Mouse (Mus musculus): ENCODE measurements at regions not wholly inside any gene's neighbourhood (a gene's known extent, or its start where the extent isn't known, plus 50 kb on each side); places are given as distances from the start of the nearest gene placed in this dataset.
A peak's percentile ranks its signal among the peaks of the same experiment; 100 is the strongest.

GRCm38 (mm10) chr12:92285511-92285910 lies 436.6 kb upstream of the Sel1l start:
- no peak overlapping the region for H3K4me2 ChIP-seq
- H3K27ac ChIP-seq = no peak overlapping the region
- ATAC-seq (ENCODE audit: insufficient number of reproducible peaks, insufficient read depth, low FRiP score, low TSS enrichment, low read depth) = no peak
- 90% methylated on average over 5 of the region's 5 CpGs for WGBS
- H3K36me3 ChIP-seq = no peaks in the 10 kb centered on the region
- H3K9ac ChIP-seq = no peak overlapping the region
- H3K9me3 ChIP-seq = no peaks in the 10 kb centered on the region
- no peaks in the 10 kb centered on the region for H3K27me3 ChIP-seq
- no peaks in the 10 kb centered on the region for H3K4me1 ChIP-seq
- no peak overlapping the region for H3K4me3 ChIP-seq

DNA sequence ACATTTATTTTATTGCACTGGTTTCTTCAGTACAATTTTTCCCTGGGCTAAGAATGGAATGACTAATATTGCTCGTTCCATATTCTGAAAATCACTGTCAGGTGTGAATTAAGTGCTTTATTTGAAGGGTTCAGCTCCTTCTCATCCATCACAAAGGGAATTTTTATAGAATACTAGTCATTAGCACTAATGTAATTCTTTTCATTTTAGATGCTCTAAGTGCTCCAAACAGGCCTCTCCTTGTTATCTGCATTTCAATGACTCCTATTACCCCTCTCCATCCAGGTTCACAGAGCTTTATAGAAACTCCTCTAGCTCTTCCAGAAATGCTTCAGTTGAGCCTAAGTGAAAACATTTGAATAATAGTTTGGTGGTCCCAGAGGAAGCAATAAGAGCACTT lies 431.5 kb upstream of the Sel1l start:
- H3K4me3 ChIP-seq = no peak overlapping the region
- no peak overlapping the region for H3K4me2 ChIP-seq
- no peak overlapping the region for H3K9ac ChIP-seq
- 64% methylated on average over 1 of the region's 1 CpGs for WGBS
- no peaks in the 10 kb centered on the region for H3K36me3 ChIP-seq
- H3K27me3 ChIP-seq = no peaks in the 10 kb centered on the region
- no peak overlapping the region for H3K27ac ChIP-seq
- H3K4me1 ChIP-seq = no peaks in the 10 kb centered on the region
- no peaks in the 10 kb centered on the region for H3K9me3 ChIP-seq
- no peak for ATAC-seq (ENCODE audit: insufficient number of reproducible peaks, insufficient read depth, low FRiP score, low TSS enrichment, low read depth)

DNA sequence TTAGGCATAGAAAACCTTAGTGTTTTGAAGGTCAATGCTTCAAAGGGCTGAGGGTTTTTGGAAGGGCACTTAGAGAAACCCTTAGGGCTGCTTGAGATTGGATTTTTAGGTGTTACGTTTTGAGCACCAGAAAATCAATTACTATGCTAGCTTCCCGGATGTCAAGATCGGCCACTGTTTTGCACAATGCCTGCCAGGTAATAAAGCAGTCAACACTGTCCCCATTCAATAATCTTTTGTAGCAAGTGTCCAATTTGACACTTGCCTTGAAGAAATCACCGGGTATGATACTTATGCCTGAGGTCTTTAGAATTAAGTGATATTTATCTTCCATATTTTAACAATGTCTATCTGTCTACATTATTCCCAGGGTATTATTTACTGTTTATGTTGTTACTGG lies 403.0 kb upstream of the Sel1l start:
- no peak overlapping the region for H3K27ac ChIP-seq
- H3K4me1 ChIP-seq = no peaks in the 10 kb centered on the region
- WGBS = 51% methylated on average over 4 of the region's 4 CpGs
- no peak overlapping the region for H3K4me2 ChIP-seq
- no peak for ATAC-seq (ENCODE audit: insufficient number of reproducible peaks, insufficient read depth, low FRiP score, low TSS enrichment, low read depth)
- no peaks in the 10 kb centered on the region for H3K36me3 ChIP-seq
- no peaks in the 10 kb centered on the region for H3K9me3 ChIP-seq
- H3K9ac ChIP-seq = no peak overlapping the region
- H3K4me3 ChIP-seq = no peak overlapping the region
- no peaks in the 10 kb centered on the region for H3K27me3 ChIP-seq

GRCm38 (mm10) chr12:92246790-92247451 lies 398.0 kb upstream of the Sel1l start:
- Histone ChIP-seq H3K9me3 (no peaks in the 10 kb centered on the region), H3K9ac (no peak overlapping the region), H3K36me3 (no peaks in the 10 kb centered on the region), H3K27ac (no peak overlapping the region), H3K4me2 (no peak overlapping the region), H3K4me1 (no peaks in the 10 kb centered on the region), H3K27me3 (no peaks in the 10 kb centered on the region), H3K4me3 (no peak overlapping the region)
- peak; percentile 80 for ATAC-seq (ENCODE audit: insufficient number of reproducible peaks, insufficient read depth, low FRiP score, low TSS enrichment, low read depth)
- 36% methylated on average over 6 of the region's 6 CpGs for WGBS

DNA sequence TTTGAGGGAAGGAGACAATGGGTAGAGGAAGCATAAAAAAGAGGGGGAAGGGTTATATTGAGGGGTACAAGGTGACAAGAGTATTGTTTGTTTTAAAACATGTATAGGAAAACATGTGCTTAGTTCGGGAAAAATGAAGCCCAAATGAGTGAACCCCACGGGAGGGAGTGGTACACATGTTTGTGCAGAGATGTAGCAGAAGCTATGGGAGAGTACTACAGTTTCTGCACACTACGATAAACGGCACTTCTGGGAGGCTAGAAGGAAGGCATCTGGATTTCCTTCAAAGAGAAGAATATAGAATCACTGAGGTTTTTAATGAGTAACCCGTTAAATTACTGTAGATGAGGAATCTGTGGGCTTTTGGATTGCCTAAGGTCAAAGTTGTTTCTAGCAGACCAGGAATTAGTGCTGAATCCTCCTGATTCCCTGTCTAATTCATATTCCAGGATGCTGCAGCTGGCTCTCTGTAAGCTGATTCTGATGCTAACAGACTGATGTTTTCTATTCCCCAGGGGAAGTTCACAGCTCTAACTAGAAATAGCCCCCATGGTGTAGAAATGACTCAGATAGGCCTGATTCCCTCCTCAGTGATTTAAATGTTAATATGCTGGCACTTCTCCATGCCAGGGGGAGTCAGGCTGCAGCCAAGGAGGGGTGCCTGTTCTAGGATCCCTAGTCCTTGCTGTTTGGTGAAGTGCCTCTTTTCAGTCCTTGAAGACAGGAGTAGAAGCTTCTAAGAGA lies 391.2 kb upstream of the Sel1l start:
- H3K27me3 ChIP-seq = no peaks in the 10 kb centered on the region
- no peak overlapping the region for H3K4me3 ChIP-seq
- no peaks in the 10 kb centered on the region for H3K9me3 ChIP-seq
- no peaks in the 10 kb centered on the region for H3K36me3 ChIP-seq
- no peak overlapping the region for H3K27ac ChIP-seq
- 66% methylated on average over 5 of the region's 5 CpGs for WGBS
- no peak overlapping the region for H3K4me2 ChIP-seq
- H3K4me1 ChIP-seq = 0 out of 2 replicates have a peak, but pooled peaks cover 3% of the 10 kb centered on the region
- no peak for ATAC-seq (ENCODE audit: insufficient number of reproducible peaks, insufficient read depth, low FRiP score, low TSS enrichment, low read depth)
- H3K9ac ChIP-seq = no peak overlapping the region

DNA sequence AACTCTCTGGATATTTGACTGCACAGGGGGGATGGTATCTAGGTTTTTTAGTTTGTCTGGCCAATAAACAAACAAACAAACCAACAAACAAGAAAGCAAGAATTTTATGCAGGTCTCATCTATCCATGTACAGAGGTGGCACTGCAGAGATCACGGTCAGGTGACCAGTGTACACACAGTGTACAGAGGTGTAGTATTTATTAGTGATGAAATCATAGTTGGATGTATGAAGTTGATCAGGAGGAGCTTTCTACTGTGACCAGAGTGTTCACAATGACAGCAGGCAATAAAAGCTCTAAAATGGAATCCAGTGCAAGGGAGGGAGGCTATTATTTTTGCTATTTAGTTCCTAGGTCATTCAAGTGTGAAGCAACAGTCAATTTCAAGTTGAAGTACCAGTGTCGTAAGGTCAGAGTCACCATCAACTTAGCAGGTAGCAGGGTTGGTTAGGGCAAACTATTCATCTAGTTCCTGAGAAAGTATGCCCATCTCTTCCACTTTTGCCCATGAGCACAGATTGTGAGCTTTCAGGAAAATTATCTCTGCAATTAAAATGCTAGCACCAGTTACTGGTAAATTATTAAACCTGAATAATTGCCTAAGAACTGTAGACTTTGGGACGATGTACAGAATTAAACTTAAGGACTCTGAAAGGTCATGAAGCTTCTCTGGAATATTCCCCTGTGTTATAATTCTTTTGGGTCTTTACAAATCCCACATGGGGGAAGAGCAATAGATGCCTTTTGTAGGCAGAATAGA lies 384.9 kb upstream of the Sel1l start:
- Histone ChIP-seq H3K4me1 (no peaks in the 10 kb centered on the region), H3K36me3 (no peaks in the 10 kb centered on the region), H3K9me3 (no peaks in the 10 kb centered on the region), H3K4me2 (no peak overlapping the region), H3K27me3 (no peaks in the 10 kb centered on the region), H3K4me3 (no peak overlapping the region), H3K9ac (no peak overlapping the region), H3K27ac (no peak overlapping the region)
- WGBS = 81% methylated on average over 3 of the region's 3 CpGs
- ATAC-seq (ENCODE audit: insufficient number of reproducible peaks, insufficient read depth, low FRiP score, low TSS enrichment, low read depth) = no peak

GRCm38 (mm10) chr12:92228585-92228984 lies 379.6 kb upstream of the Sel1l start:
- H3K9ac ChIP-seq = no peak overlapping the region
- H3K4me2 ChIP-seq = no peak overlapping the region
- H3K4me3 ChIP-seq = no peak overlapping the region
- no peaks in the 10 kb centered on the region for H3K36me3 ChIP-seq
- WGBS = 73% methylated on average over 4 of the region's 4 CpGs
- H3K27ac ChIP-seq = no peak overlapping the region
- H3K9me3 ChIP-seq = no peaks in the 10 kb centered on the region
- H3K4me1 ChIP-seq = no peaks in the 10 kb centered on the region
- no peaks in the 10 kb centered on the region for H3K27me3 ChIP-seq
- no peak for ATAC-seq (ENCODE audit: insufficient number of reproducible peaks, insufficient read depth, low FRiP score, low TSS enrichment, low read depth)

GRCm38 (mm10) chr12:92203351-92203750 lies 354.4 kb upstream of the Sel1l start:
- no peaks in the 10 kb centered on the region for H3K9me3 ChIP-seq
- no peak overlapping the region for H3K4me2 ChIP-seq
- ATAC-seq (ENCODE audit: insufficient number of reproducible peaks, insufficient read depth, low FRiP score, low TSS enrichment, low read depth) = no peak
- H3K4me1 ChIP-seq = no peaks in the 10 kb centered on the region
- no peaks in the 10 kb centered on the region for H3K36me3 ChIP-seq
- no peaks in the 10 kb centered on the region for H3K27me3 ChIP-seq
- no peak overlapping the region for H3K9ac ChIP-seq
- no peak overlapping the region for H3K4me3 ChIP-seq
- H3K27ac ChIP-seq = no peak overlapping the region
- 74% methylated on average over 4 of the region's 4 CpGs for WGBS

GRCm38 (mm10) chr12:92200602-92201001 lies 351.6 kb upstream of the Sel1l start:
- WGBS = 74% methylated on average over 1 of the region's 1 CpGs
- Histone ChIP-seq H3K27me3 (no peaks in the 10 kb centered on the region), H3K4me3 (no peak overlapping the region), H3K36me3 (no peaks in the 10 kb centered on the region), H3K9me3 (no peaks in the 10 kb centered on the region), H3K4me1 (no peaks in the 10 kb centered on the region), H3K9ac (no peak overlapping the region), H3K27ac (no peak overlapping the region), H3K4me2 (no peak overlapping the region)
- ATAC-seq (ENCODE audit: insufficient number of reproducible peaks, insufficient read depth, low FRiP score, low TSS enrichment, low read depth) = no peak

DNA sequence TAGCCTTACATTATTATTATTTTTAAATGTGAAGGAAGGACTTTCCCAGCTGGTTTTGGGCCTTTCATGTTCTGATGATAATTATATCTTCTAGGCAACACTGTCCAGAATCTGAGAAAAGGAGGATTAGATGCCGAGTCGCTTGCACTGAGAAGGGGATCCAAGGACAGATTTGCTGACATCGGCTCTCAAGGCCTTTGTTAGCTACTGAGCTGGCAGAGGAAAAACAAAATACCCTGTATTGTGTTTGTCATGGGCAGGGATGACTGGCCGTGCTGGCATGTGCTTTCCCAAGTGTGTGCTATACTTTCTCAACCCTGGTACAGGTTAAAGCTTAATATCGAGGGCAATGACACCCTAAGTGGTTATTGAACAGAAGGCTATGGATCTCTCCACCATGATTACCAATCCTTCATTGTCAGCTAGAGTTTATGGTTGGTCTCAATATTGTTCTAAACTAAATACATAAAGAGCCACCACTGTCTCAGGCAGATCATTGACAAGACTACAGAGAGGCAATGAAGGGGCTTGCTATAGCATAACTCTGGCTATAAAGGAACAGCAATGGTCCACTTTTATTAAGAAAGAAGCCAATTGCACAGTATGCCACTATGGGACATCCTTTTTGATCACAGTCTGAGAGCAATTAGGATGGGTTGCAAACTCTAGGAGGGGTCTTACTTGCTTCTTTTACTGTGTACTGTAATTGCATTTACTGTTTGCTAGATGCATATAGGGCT lies 350.0 kb upstream of the Sel1l start:
- Histone ChIP-seq H3K4me2 (no peak overlapping the region), H3K4me3 (no peak overlapping the region), H3K9me3 (no peaks in the 10 kb centered on the region), H3K27ac (no peak overlapping the region), H3K4me1 (no peaks in the 10 kb centered on the region), H3K36me3 (no peaks in the 10 kb centered on the region), H3K27me3 (no peaks in the 10 kb centered on the region), H3K9ac (no peak overlapping the region)
- WGBS = 76% methylated on average over 5 of the region's 5 CpGs
- no peak for ATAC-seq (ENCODE audit: insufficient number of reproducible peaks, insufficient read depth, low FRiP score, low TSS enrichment, low read depth)

- H3K9ac ChIP-seq = no peak overlapping the region
- no peak overlapping the region for H3K27ac ChIP-seq
- no peak overlapping the region for H3K4me3 ChIP-seq
- no peaks in the 10 kb centered on the region for H3K36me3 ChIP-seq
- no peak for ATAC-seq (ENCODE audit: insufficient number of reproducible peaks, insufficient read depth, low FRiP score, low TSS enrichment, low read depth)
- no peaks in the 10 kb centered on the region for H3K9me3 ChIP-seq
- 90% methylated on average over 6 of the region's 6 CpGs for WGBS
- no peaks in the 10 kb centered on the region for H3K27me3 ChIP-seq
- no peaks in the 10 kb centered on the region for H3K4me1 ChIP-seq
- H3K4me2 ChIP-seq = no peak overlapping the region
These were observed 345.2 kb upstream of the Sel1l start for GRCm38 (mm10) chr12:92193934-92194685.
